Mouse (Mus musculus): ENCODE results near the gene Mtrf1. TPM values are rescaled to one million over a fixed set of nuclear protein-coding genes. Genes with fewer than 3 reads are reported as not detected.
"Not testable (repeated sequence)": the region's sequence is repeated elsewhere in the genome, so short reads cannot be mapped to it uniquely, and the experiment has no call there.

The Mtrf1 gene
- polyA plus RNA-seq, 1 experiment from 2014 or later: 12.8 TPM

- WGBS: 94% methylated on average over 8 of the region's 10 CpGs
- not testable (repeated sequence) for H3K4me2 ChIP-seq; H3K36me3 ChIP-seq; H3K27ac ChIP-seq (replicated peaks); H3K9me3 ChIP-seq (replicated peaks); H3K4me1 ChIP-seq; H3K4me3 ChIP-seq (replicated peaks); H3K9ac ChIP-seq (replicated peaks); H3K27me3 ChIP-seq (replicated peaks)
- ATAC-seq (ENCODE audit: low FRiP score): peak; percentile 22; the same call in 1 of the 2 replicates
Measured at GRCm38 (mm10) chr14:79452591-79452934, 55.0 kb downstream of the Mtrf1 start.

- 94% methylated on average over 1 of the region's 1 CpGs for WGBS
Measured at GRCm38 (mm10) chr14:79460401-79460800, 62.8 kb downstream of the Mtrf1 start.

GRCm38 (mm10) chr14:79460988-79461387 lies 63.4 kb downstream of the Mtrf1 start:
- Histone ChIP-seq H3K4me2 (no peak overlapping the region), H3K27me3 (replicated peaks) (no peaks in the 10 kb centered on the region)
- 95% methylated on average over 4 of the region's 4 CpGs for WGBS

More at GRCm38 (mm10) chr14:79460401-79460800, 62.8 kb downstream of the Mtrf1 start:
- H3K27me3 ChIP-seq (replicated peaks): no peaks in the 10 kb centered on the region
- peaks cover 37% of the 10 kb centered on the region for H3K36me3 ChIP-seq
- no peak for ATAC-seq (ENCODE audit: low FRiP score)
- no peak overlapping the region for H3K27ac ChIP-seq (replicated peaks)
- no peaks in the 10 kb centered on the region for H3K9me3 ChIP-seq (replicated peaks)
- no peak overlapping the region for H3K9ac ChIP-seq (replicated peaks)
- H3K4me3 ChIP-seq (replicated peaks): no peak overlapping the region
- H3K4me2 ChIP-seq: no peak overlapping the region
- H3K4me1 ChIP-seq: no peaks in the 10 kb centered on the region

GRCm38 (mm10) chr14:79465623-79466022 lies 68.1 kb downstream of the Mtrf1 start:
- Histone ChIP-seq H3K4me3 (replicated peaks) (no peak overlapping the region), H3K9me3 (replicated peaks) (no peaks in the 10 kb centered on the region), H3K4me2 (no peak overlapping the region), H3K27me3 (replicated peaks) (no peaks in the 10 kb centered on the region), H3K36me3 (peaks cover 73% of the 10 kb centered on the region), H3K4me1 (no peaks in the 10 kb centered on the region), H3K9ac (replicated peaks) (no peak overlapping the region), H3K27ac (replicated peaks) (no peak overlapping the region)
- 86% methylated on average over 1 of the region's 1 CpGs for WGBS
- ATAC-seq (ENCODE audit: low FRiP score): no peak

More at GRCm38 (mm10) chr14:79460988-79461387, 63.4 kb downstream of the Mtrf1 start:
- Histone ChIP-seq H3K4me1 (no peaks in the 10 kb centered on the region), H3K27ac (replicated peaks) (no peak overlapping the region), H3K36me3 (peaks cover 42% of the 10 kb centered on the region), H3K9ac (replicated peaks) (no peak overlapping the region), H3K4me3 (replicated peaks) (no peak overlapping the region), H3K9me3 (replicated peaks) (no peaks in the 10 kb centered on the region)
- ATAC-seq (ENCODE audit: low FRiP score): no peak

GRCm38 (mm10) chr14:79467621-79468020 lies 70.0 kb downstream of the Mtrf1 start:
- no peaks in the 10 kb centered on the region for H3K4me1 ChIP-seq
- WGBS: 35% methylated on average over 3 of the region's 3 CpGs

More at GRCm38 (mm10) chr14:79467621-79468020, 70.0 kb downstream of the Mtrf1 start:
- Histone ChIP-seq H3K27me3 (replicated peaks) (no peaks in the 10 kb centered on the region), H3K4me3 (replicated peaks) (no peak overlapping the region), H3K27ac (replicated peaks) (no peak overlapping the region), H3K9ac (replicated peaks) (no peak overlapping the region), H3K36me3 (peaks cover 77% of the 10 kb centered on the region), H3K9me3 (replicated peaks) (no peaks in the 10 kb centered on the region), H3K4me2 (no peak overlapping the region)
- ATAC-seq (ENCODE audit: low FRiP score): no peak

Other genes starting within 250 kb of the Mtrf1 start
- gene Zfp957, start 150.4 kb upstream of the Mtrf1 start, polyA plus RNA-seq (2015; fragmentation: Nextera tagmentation; extraction: Ambion mirVana): not detected in 2 replicates
- gene Rgcc, start 96.1 kb upstream of the Mtrf1 start, polyA plus RNA-seq (2015; fragmentation: Nextera tagmentation; extraction: Ambion mirVana): 36.1 and 89.6 TPM in 2 replicates
- 15.6 and 20.5 TPM in 2 replicates for gene Naa16, start 7.0 kb upstream of the Mtrf1 start, polyA plus RNA-seq (2015; fragmentation: Nextera tagmentation; extraction: Ambion mirVana)
- 16.3 and 17.6 TPM in 2 replicates for gene Kbtbd7, start 28.7 kb downstream of the Mtrf1 start, polyA plus RNA-seq (2015; fragmentation: Nextera tagmentation; extraction: Ambion mirVana)
- gene Kbtbd6, start 54.1 kb downstream of the Mtrf1 start, polyA plus RNA-seq (2015; fragmentation: Nextera tagmentation; extraction: Ambion mirVana): 1.6 and 2.2 TPM in 2 replicates
- 2.5 and 9.7 TPM in 2 replicates for gene Elf1, start 83.4 kb downstream of the Mtrf1 start, polyA plus RNA-seq (2015; fragmentation: Nextera tagmentation; extraction: Ambion mirVana)
- gene Wbp4, start 83.7 kb downstream of the Mtrf1 start, polyA plus RNA-seq (2015; fragmentation: Nextera tagmentation; extraction: Ambion mirVana): 40.0 and 41.8 TPM in 2 replicates
- 93.9 and 101 TPM in 2 replicates for gene Sugt1, start 189.9 kb downstream of the Mtrf1 start, polyA plus RNA-seq (2015; fragmentation: Nextera tagmentation; extraction: Ambion mirVana)